Mouse (Mus musculus) hindbrain, embryonic 15.5 days (tissue): ENCODE data around the gene 1810065E05Rik. TPM values are rescaled to one million over a fixed set of nuclear protein-coding genes. Genes with fewer than 3 reads are reported as not detected.

Source experiments
- ATAC-seq: fragments of 200-750 bp; cut with Nextera tagmentation; 2 replicates; pipeline ENCODE4 v1.8.0; 2017; ENCODE audit warnings: low read depth, moderate number of reproducible peaks, moderate TSS enrichment; ENCODE audit not compliant: low FRiP score
- H3K27ac ChIP-seq: fragments of 300-500 bp; sonication (generic); replicated peaks from 2 replicates; pipeline ENCODE4 v1.5.1; 2015; ENCODE audit warnings: mild to moderate bottlenecking, inconsistent platforms
- H3K27me3 ChIP-seq: fragments of 300-500 bp; sonication (generic); 2 replicates; pipeline ENCODE4 v1.6.1; 2015; ENCODE audit warnings: control low read depth, inconsistent platforms
- H3K36me3 ChIP-seq: fragments of 300-500 bp; sonication (generic); 2 replicates; pipeline ENCODE4 v1.6.1; 2015; ENCODE audit warnings: control low read depth, inconsistent platforms
- H3K4me1 ChIP-seq: fragments of 300-500 bp; sonication (generic); replicated peaks from 2 replicates; pipeline ENCODE4 v1.6.1; 2015; ENCODE audit warnings: control low read depth, inconsistent platforms
- H3K4me2 ChIP-seq: fragments of 300-500 bp; sonication (generic); 2 replicates; pipeline ENCODE4 v1.6.1; 2015; ENCODE audit warnings: moderate library complexity, mild to moderate bottlenecking, inconsistent platforms
- H3K4me3 ChIP-seq: fragments of 300-500 bp; sonication (generic); 2 replicates; pipeline ENCODE4 v1.5.1; 2015; ENCODE audit warnings: mild to moderate bottlenecking, inconsistent platforms
- H3K9ac ChIP-seq: fragments of 300-500 bp; sonication (generic); 2 replicates; pipeline ENCODE4 v1.6.1; 2015; ENCODE audit warnings: inconsistent platforms
- H3K9me3 ChIP-seq: fragments of 300-500 bp; sonication (generic); 2 replicates; pipeline ENCODE4 v1.6.1; 2016; ENCODE audit warnings: control low read depth, inconsistent platforms
- WGBS: fragments of 180-500 bp; shearing (Covaris S2); methylation state at CpG from one replicate; pipeline ENCODE4 v1.1.7; 2015; 5-methylcytosine and 5-hydroxymethylcytosine counted together
- polyA plus RNA-seq: library from polyadenylated mRNA; unstranded; fragments of >200 nt; fragmentation: Nextera tagmentation; extraction: Ambion mirVana; gene quantifications from 2 replicates; pipeline ENCODE4 v1.2.1, GENCODE M21; 2015

The 1810065E05Rik gene
- not detected in 2 replicates for polyA plus RNA-seq

GRCm38 (mm10) chr11:58420815-58421214 is at the start of gene 1810065E05Rik:
Gene 1810065E05Rik, plus strand, starts transcription at chr11:58421111.
- Histone ChIP-seq H3K36me3 (no peaks in the 10 kb centered on the region), H3K4me1 (no peaks in the 10 kb centered on the region), H3K9ac (no peak within 1 kb of the TSS), H3K4me2 (no peak within 1 kb of the TSS), H3K9me3 (no peaks in the 10 kb centered on the region), H3K4me3 (no peak within 1 kb of the TSS), H3K27ac (no peak within 1 kb of the TSS), H3K27me3 (no peaks in the 10 kb centered on the region)
- 85% methylated on average over 1 of the region's 1 CpGs for WGBS
- no peak for ATAC-seq

- no peaks in the 10 kb centered on the region for H3K9me3 ChIP-seq
- H3K9ac ChIP-seq: no peak overlapping the region
- H3K4me2 ChIP-seq: no peak overlapping the region
- no peak for ATAC-seq
- no peaks in the 10 kb centered on the region for H3K4me1 ChIP-seq
- no peak overlapping the region for H3K4me3 ChIP-seq
- no peaks in the 10 kb centered on the region for H3K36me3 ChIP-seq
- 95% methylated on average over 2 of the region's 2 CpGs for WGBS
- H3K27ac ChIP-seq: no peak overlapping the region
- H3K27me3 ChIP-seq: no peaks in the 10 kb centered on the region
These were observed 43.6 kb upstream of the 1810065E05Rik start for GRCm38 (mm10) chr11:58377273-58377672.

- ATAC-seq: no peak
- H3K4me1 ChIP-seq: no peaks in the 10 kb centered on the region
- no peaks in the 10 kb centered on the region for H3K9me3 ChIP-seq
- H3K36me3 ChIP-seq: no peaks in the 10 kb centered on the region
- 85% methylated on average over 1 of the region's 1 CpGs for WGBS
- no peak overlapping the region for H3K4me3 ChIP-seq
- no peak overlapping the region for H3K9ac ChIP-seq
- H3K27me3 ChIP-seq: no peaks in the 10 kb centered on the region
- H3K27ac ChIP-seq: no peak overlapping the region
- no peak overlapping the region for H3K4me2 ChIP-seq
These were observed 43.2 kb upstream of the 1810065E05Rik start for GRCm38 (mm10) chr11:58377686-58378085.

GRCm38 (mm10) chr11:58378763-58379278 is 42.1 kb upstream of the 1810065E05Rik start, which contains the start of gene Lypd8:
Gene Lypd8, plus strand, starts transcription at chr11:58379043.
- WGBS: 94% methylated on average over 3 of the region's 3 CpGs
- H3K9me3 ChIP-seq: no peaks in the 10 kb centered on the region
- no peaks in the 10 kb centered on the region for H3K36me3 ChIP-seq
- no peak within 1 kb of the TSS for H3K4me2 ChIP-seq
- no peaks in the 10 kb centered on the region for H3K4me1 ChIP-seq
- no peak within 1 kb of the TSS for H3K4me3 ChIP-seq
- no peaks in the 10 kb centered on the region for H3K27me3 ChIP-seq
- H3K27ac ChIP-seq: no peak within 1 kb of the TSS
- no peak for ATAC-seq
- H3K9ac ChIP-seq: no peak within 1 kb of the TSS

GRCm38 (mm10) chr11:58379516-58379915 is 41.4 kb upstream of the 1810065E05Rik start:
- no peaks in the 10 kb centered on the region for H3K9me3 ChIP-seq
- 94% methylated on average over 1 of the region's 1 CpGs for WGBS
- no peak overlapping the region for H3K4me3 ChIP-seq
- H3K36me3 ChIP-seq: no peaks in the 10 kb centered on the region
- H3K27ac ChIP-seq: no peak overlapping the region
- no peak for ATAC-seq
- H3K27me3 ChIP-seq: no peaks in the 10 kb centered on the region
- H3K4me1 ChIP-seq: no peaks in the 10 kb centered on the region
- no peak overlapping the region for H3K4me2 ChIP-seq
- no peak overlapping the region for H3K9ac ChIP-seq

GRCm38 (mm10) chr11:58382471-58382870 is 38.4 kb upstream of the 1810065E05Rik start:
- ATAC-seq: no peak
- H3K36me3 ChIP-seq: no peaks in the 10 kb centered on the region
- no peaks in the 10 kb centered on the region for H3K9me3 ChIP-seq
- no peak overlapping the region for H3K27ac ChIP-seq
- H3K9ac ChIP-seq: no peak overlapping the region
- H3K4me2 ChIP-seq: no peak overlapping the region
- H3K4me3 ChIP-seq: no peak overlapping the region
- H3K27me3 ChIP-seq: no peaks in the 10 kb centered on the region
- 93% methylated on average over 6 of the region's 6 CpGs for WGBS
- H3K4me1 ChIP-seq: no peaks in the 10 kb centered on the region

- peak; percentile 77; the same call in 1 of the 2 replicates for ATAC-seq
- Histone ChIP-seq H3K4me3 (no peak overlapping the region), H3K27me3 (no peaks in the 10 kb centered on the region), H3K9me3 (no peaks in the 10 kb centered on the region), H3K36me3 (no peaks in the 10 kb centered on the region), H3K27ac (0 out of 2 replicates have a peak overlapping the region, but pooled peaks have one; percentile 14), H3K4me1 (peaks cover 11% of the 10 kb centered on the region), H3K9ac (no peak overlapping the region), H3K4me2 (peak overlapping the region; percentile 11; the same call in 1 of the 2 replicates)
- WGBS: 50% methylated on average over 6 of the region's 6 CpGs
These were observed 20.8 kb upstream of the 1810065E05Rik start for GRCm38 (mm10) chr11:58399985-58400645.

GRCm38 (mm10) chr11:58400655-58401054 is 20.3 kb upstream of the 1810065E05Rik start:
- H3K9me3 ChIP-seq: no peaks in the 10 kb centered on the region
- 29% methylated on average over 5 of the region's 5 CpGs for WGBS
- no peak for ATAC-seq
- no peaks in the 10 kb centered on the region for H3K36me3 ChIP-seq
- no peaks in the 10 kb centered on the region for H3K27me3 ChIP-seq
- peak overlapping the region; percentile 11; the same call in 1 of the 2 replicates for H3K4me2 ChIP-seq
- no peak overlapping the region for H3K4me3 ChIP-seq
- peak overlapping the region; percentile 54; the same call in 1 of the 2 replicates for H3K27ac ChIP-seq
- no peak overlapping the region for H3K9ac ChIP-seq
- peaks cover 11% of the 10 kb centered on the region for H3K4me1 ChIP-seq

- WGBS: 62% methylated on average over 3 of the region's 3 CpGs
- no peaks in the 10 kb centered on the region for H3K36me3 ChIP-seq
- no peak overlapping the region for H3K27ac ChIP-seq
- H3K27me3 ChIP-seq: no peaks in the 10 kb centered on the region
- no peak for ATAC-seq
- no peaks in the 10 kb centered on the region for H3K4me1 ChIP-seq
- H3K4me2 ChIP-seq: no peak overlapping the region
- H3K9ac ChIP-seq: no peak overlapping the region
- no peaks in the 10 kb centered on the region for H3K9me3 ChIP-seq
- no peak overlapping the region for H3K4me3 ChIP-seq
These were observed 12.8 kb upstream of the 1810065E05Rik start for GRCm38 (mm10) chr11:58408066-58408465.

- H3K4me3 ChIP-seq: no peak overlapping the region
- H3K27me3 ChIP-seq: no peaks in the 10 kb centered on the region
- H3K9ac ChIP-seq: no peak overlapping the region
- no peak overlapping the region for H3K27ac ChIP-seq
- H3K4me1 ChIP-seq: no peaks in the 10 kb centered on the region
- no peak for ATAC-seq
- no peaks in the 10 kb centered on the region for H3K9me3 ChIP-seq
- H3K4me2 ChIP-seq: no peak overlapping the region
- H3K36me3 ChIP-seq: no peaks in the 10 kb centered on the region
- 70% methylated on average over 3 of the region's 3 CpGs for whole genome bisulfite sequencing
These were observed 2.6 kb upstream of the 1810065E05Rik start for GRCm38 (mm10) chr11:58418336-58418735.

GRCm38 (mm10) chr11:58432259-58432658 is 11.3 kb downstream of the 1810065E05Rik start, which contains the start of gene Gm12253:
Gene Gm12253, plus strand, starts transcription at chr11:58432559.
- 83% methylated on average over 3 of the region's 3 CpGs for WGBS
- Histone ChIP-seq H3K27ac (no peak within 1 kb of the TSS), H3K4me2 (no peak within 1 kb of the TSS), H3K27me3 (no peaks in the 10 kb centered on the region), H3K4me3 (no peak within 1 kb of the TSS), H3K4me1 (no peaks in the 10 kb centered on the region), H3K9me3 (no peaks in the 10 kb centered on the region), H3K9ac (no peak within 1 kb of the TSS), H3K36me3 (no peaks in the 10 kb centered on the region)
- no peak for ATAC-seq

GRCm38 (mm10) chr11:58437866-58438265 is 17.0 kb downstream of the 1810065E05Rik start:
- whole genome bisulfite sequencing: 61% methylated on average over 5 of the region's 5 CpGs
- no peak overlapping the region for H3K9ac ChIP-seq
- no peaks in the 10 kb centered on the region for H3K9me3 ChIP-seq
- no peaks in the 10 kb centered on the region for H3K36me3 ChIP-seq
- no peaks in the 10 kb centered on the region for H3K27me3 ChIP-seq
- H3K4me1 ChIP-seq: no peaks in the 10 kb centered on the region
- no peak for ATAC-seq
- H3K4me3 ChIP-seq: no peak overlapping the region
- H3K27ac ChIP-seq: no peak overlapping the region
- no peak overlapping the region for H3K4me2 ChIP-seq
